Mouse (Mus musculus) limb, embryonic 12.5 days (tissue): ENCODE data around the gene Dnmt1. TPM values are rescaled to one million over a fixed set of nuclear protein-coding genes. Genes with fewer than 3 reads are reported as not detected.

Experiments used
- ATAC-seq: fragments of 200-750 bp; cut with Nextera tagmentation; 2 replicates; pipeline ENCODE4 v1.8.0; 2017; ENCODE audit warnings: low read depth, moderate TSS enrichment; ENCODE audit not compliant: insufficient number of reproducible peaks, insufficient read depth, low FRiP score, low TSS enrichment
- H3K27ac ChIP-seq: fragments of 300-500 bp; sonication (generic); 2 replicates; pipeline ENCODE4 v1.5.1; 2016; ENCODE audit warnings: mild to moderate bottlenecking, moderate library complexity
- H3K27me3 ChIP-seq: fragments of 300-500 bp; sonication (generic); 2 replicates; pipeline ENCODE4 v1.6.1; 2016; ENCODE audit warnings: mild to moderate bottlenecking, moderate library complexity
- H3K36me3 ChIP-seq: fragments of 300-500 bp; sonication (generic); 2 replicates; pipeline ENCODE4 v1.6.1; 2016; ENCODE audit warnings: mild to moderate bottlenecking, moderate library complexity
- H3K4me1 ChIP-seq: fragments of 300-500 bp; sonication (generic); replicated peaks from 2 replicates; pipeline ENCODE4 v1.6.1; 2016
- H3K4me2 ChIP-seq: fragments of 300-500 bp; sonication (generic); 2 replicates; pipeline ENCODE4 v1.6.1; 2016; ENCODE audit warnings: mild to moderate bottlenecking, moderate library complexity
- H3K4me3 ChIP-seq: fragments of 300-500 bp; sonication (generic); replicated peaks from 2 replicates; pipeline ENCODE4 v1.5.1; 2016; ENCODE audit warnings: mild to moderate bottlenecking
- H3K9ac ChIP-seq: fragments of 300-500 bp; sonication (generic); replicated peaks from 2 replicates; pipeline ENCODE4 v1.6.1; 2016; ENCODE audit warnings: mild to moderate bottlenecking, moderate library complexity
- H3K9me3 ChIP-seq: fragments of 300-500 bp; sonication (generic); 2 replicates; pipeline ENCODE4 v1.6.1; 2016; ENCODE audit warnings: mild to moderate bottlenecking, moderate library complexity
- WGBS: fragments of 180-500 bp; shearing (Covaris S2); methylation state at CpG from one replicate; pipeline ENCODE4 v1.1.7; 2016; 5-methylcytosine and 5-hydroxymethylcytosine counted together
- polyA plus RNA-seq: library from polyadenylated mRNA; unstranded; fragments of >200 nt; fragmentation: Nextera tagmentation; extraction: Ambion mirVana; gene quantifications from 2 replicates; pipeline ENCODE4 v1.2.1, GENCODE M21; 2016

Dnmt1 gene
- polyA plus RNA-seq, 1 experiment from 2014 or later, result 135 TPM

DNA sequence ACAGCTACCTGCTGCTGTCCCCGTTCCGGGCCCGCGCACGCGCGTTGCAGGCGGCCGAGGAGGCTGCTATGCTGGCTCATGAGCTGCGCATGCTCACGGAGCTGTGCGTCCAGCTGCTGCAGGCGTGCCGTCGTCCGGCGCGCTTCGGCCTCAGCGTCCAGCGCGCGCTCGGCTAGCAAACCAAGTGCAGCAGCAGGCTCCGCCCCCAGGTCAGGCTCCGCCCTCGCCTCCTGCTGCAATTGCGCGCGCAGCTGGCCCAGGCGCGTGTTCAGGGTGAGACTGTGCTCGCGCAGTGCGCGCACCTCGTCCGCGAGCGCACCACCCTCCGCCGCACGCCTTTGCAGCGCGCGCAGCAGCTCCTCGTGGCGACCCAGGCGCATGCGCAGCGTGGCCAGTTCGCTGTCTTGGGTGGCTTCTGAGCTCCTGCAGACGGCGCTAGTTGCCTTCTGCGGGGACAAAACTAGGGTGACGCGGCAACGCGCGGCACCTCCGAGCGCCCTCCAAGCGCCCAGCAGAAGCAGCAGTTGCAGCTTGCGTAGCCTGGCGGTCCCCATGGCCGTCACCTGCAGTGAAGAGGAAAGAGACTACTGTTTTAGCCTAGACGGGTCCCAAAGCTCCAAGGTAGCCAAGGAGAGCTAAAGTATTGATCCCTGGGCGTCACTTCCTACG is 81.5 kb downstream of the Dnmt1 start:
- under 1% methylated on average over 68 of the region's 69 CpGs for WGBS
- peak; percentile 94 for ATAC-seq

DNA sequence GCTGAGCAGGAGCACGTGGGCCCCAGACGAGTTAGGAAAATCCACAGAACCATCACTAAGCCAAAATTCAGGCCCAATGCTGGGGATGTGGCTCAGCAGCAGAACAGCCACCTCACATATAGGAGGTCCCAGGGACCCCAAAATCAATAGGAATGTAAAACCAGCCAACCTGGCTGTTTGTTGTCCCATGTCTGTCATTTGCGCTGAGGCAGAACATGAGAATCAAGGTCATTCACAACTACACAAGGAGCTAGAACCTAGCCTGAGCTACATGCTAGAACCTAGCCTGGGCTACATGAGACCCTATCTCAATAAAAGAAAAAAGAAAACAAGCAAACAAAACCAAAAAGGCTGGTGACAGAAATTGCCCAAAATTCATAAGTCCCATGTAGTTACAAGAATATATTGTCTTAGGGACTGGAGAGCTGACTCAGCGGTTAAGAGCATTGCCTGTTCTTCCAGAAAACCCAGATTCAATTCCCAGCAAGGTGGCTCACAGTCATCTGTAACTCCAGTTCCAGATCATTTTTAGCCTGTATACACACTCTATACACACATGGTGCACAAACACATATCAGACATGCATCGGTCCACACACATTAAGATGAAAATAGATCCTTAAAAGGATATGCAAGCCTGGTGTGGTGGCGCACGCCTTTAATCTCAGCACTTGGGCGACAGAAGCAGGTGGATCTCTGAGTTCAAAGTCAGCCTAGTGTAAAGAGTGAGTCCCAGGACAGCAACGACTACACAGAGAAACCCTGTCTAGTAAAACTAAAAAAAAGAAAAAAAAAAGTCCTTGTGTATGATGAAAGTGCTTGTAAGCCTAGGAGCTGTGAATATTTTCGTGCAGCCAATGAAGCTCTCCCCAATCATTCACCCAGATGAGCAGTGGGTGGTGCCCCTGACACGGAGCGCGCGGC is 82.3 kb downstream of the Dnmt1 start:
- Histone ChIP-seq H3K9ac (no peak overlapping the region; the same call in 1 of the 2 replicates), H3K4me3 (peak overlapping the region; percentile 44), H3K9me3 (no peaks in the 10 kb centered on the region), H3K4me1 (0 out of 2 replicates have a peak, but pooled peaks cover 3% of the 10 kb centered on the region), H3K4me2 (peak overlapping the region; percentile 63), H3K27me3 (peaks cover 4% of the 10 kb centered on the region), H3K27ac (peak overlapping the region; percentile 29; the same call in 1 of the 2 replicates), H3K36me3 (no peaks in the 10 kb centered on the region)
- ATAC-seq, result no peak; the same call in none of the 2 replicates
- WGBS, result 36% methylated on average over 14 of the region's 14 CpGs

More for the DNA sequence above, 81.5 kb downstream of the Dnmt1 start:
- Histone ChIP-seq H3K4me1 (0 out of 2 replicates have a peak, but pooled peaks cover 3% of the 10 kb centered on the region), H3K27ac (peak overlapping the region; percentile 92), H3K27me3 (peaks cover under 1% of the 10 kb centered on the region; the same call in 1 of the 2 replicates), H3K36me3 (no peaks in the 10 kb centered on the region), H3K4me3 (peak overlapping the region; percentile 44), H3K9ac (peak overlapping the region; percentile 74), H3K9me3 (no peaks in the 10 kb centered on the region), H3K4me2 (peak overlapping the region; percentile 63)

DNA sequence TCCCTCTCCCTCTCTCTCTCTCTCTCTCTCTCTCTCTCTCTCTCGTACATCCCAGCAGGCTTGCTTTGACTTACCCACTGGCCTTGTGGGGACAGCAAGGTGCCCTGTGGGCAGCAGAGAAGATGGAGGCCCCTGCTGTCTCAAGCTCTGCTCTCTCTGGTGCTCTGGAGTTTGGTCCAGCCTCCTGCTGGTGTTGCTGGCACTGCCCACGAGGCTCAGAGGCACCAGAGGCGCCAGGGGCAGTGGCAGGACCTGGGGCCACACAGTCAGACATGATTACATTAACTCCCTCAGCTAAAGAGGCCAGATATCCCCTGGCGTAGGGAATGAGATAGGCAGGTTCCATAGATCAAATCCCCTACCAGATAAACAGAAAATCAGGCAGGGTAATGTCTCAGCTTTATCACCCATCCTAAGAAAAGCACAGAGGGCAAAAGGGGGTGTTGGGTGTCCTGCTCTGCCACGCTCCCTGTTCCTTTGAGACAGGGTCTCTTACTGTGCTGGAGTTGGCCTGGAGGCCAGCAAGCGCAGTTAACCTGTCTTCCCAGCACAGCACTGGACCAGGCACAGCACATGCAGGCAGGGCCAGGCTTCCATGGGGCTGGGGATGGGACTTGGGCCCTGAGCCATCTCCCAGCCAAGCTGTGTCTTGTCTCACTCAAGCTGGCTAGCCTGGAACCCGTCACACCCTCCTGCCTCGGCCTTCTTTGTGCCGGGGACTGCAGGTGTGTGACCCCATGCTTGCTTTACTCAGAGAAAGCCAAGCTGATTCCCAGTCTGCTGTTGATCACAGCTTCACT is 83.2 kb downstream of the Dnmt1 start:
- no peak overlapping the region for H3K4me2 ChIP-seq
- ATAC-seq, result no peak
- no peak overlapping the region for H3K4me3 ChIP-seq
- H3K9me3 ChIP-seq, result no peaks in the 10 kb centered on the region
- 0 out of 2 replicates have a peak, but pooled peaks cover 3% of the 10 kb centered on the region for H3K4me1 ChIP-seq
- no peak overlapping the region for H3K27ac ChIP-seq
- H3K27me3 ChIP-seq, result peaks cover 6% of the 10 kb centered on the region
- H3K36me3 ChIP-seq, result no peaks in the 10 kb centered on the region
- WGBS, result 66% methylated on average over 8 of the region's 9 CpGs
- no peak overlapping the region; the same call in 1 of the 2 replicates for H3K9ac ChIP-seq

DNA sequence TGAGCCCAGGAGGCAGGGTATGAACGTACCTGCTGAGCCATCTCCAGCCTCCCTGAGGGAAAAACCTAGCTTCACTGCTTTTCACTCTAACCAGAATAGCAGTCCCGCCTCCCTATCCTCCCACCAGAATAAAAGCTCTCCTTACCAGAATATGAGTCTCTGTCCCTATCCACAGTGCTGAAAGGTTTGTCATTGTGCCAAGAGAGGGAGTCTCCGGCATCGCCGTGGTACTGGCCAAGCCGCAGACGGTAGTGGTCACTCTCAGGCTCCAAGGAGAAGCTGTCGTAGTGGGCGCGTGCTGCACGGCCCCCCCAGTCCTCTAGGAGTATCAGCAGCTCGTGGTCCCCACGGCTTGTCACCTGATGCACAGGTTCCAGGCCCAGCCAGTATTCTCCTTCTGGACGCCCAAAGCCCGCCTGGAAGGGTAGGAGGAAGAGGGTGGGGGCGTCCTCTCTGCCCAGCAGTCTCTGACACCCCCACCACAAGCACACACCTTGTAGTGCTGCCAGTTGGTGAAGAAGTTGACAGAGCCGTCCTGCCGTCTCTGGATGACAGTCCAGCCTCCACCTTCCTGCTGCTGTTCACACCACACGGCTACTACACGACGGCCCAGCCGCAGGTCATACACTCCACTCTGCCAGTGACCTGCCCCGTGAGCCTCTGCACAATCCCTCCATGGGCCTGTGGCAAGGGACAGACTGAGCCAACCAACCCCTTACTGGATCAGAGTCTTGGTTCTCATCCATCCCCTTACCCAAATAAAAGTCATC is 84.5 kb downstream of the Dnmt1 start:
- no peak overlapping the region for H3K4me2 ChIP-seq
- no peaks in the 10 kb centered on the region for H3K36me3 ChIP-seq
- 62% methylated on average over 23 of the region's 23 CpGs for WGBS
- no peaks in the 10 kb centered on the region for H3K9me3 ChIP-seq
- no peak overlapping the region for H3K27ac ChIP-seq
- H3K4me3 ChIP-seq, result no peak overlapping the region
- peaks cover 19% of the 10 kb centered on the region for H3K27me3 ChIP-seq
- 0 out of 2 replicates have a peak, but pooled peaks cover 3% of the 10 kb centered on the region for H3K4me1 ChIP-seq
- 0 out of 2 replicates have a peak overlapping the region, but pooled peaks have one; percentile 18 for H3K9ac ChIP-seq
- ATAC-seq, result no peak

DNA sequence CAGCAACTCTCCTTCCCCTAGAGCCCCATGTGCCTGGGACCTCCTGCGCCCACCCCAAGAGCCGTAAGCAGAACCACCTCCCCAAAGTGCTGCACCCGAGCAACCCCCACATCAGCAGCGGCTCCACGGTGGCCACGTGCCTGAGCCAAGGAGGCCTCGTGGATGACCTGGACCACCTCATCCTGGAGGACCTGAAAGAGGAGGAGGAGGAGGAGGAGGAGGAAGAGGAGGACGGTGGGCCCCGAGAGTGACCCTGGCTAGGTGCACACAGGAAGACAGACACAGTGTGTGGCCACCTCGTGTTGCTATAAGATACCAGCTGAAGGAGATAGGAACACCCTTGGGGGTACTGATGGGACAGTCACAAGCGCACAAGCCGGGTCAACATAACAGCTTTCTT is 86.2 kb downstream of the Dnmt1 start:
- whole genome bisulfite sequencing, result 85% methylated on average over 12 of the region's 12 CpGs
- H3K27ac ChIP-seq, result no peak overlapping the region
- H3K27me3 ChIP-seq, result peaks cover 36% of the 10 kb centered on the region
- H3K36me3 ChIP-seq, result no peaks in the 10 kb centered on the region
- ATAC-seq, result no peak
- H3K4me2 ChIP-seq, result no peak overlapping the region
- peaks cover 10% of the 10 kb centered on the region; the same call in 1 of the 2 replicates for H3K4me1 ChIP-seq
- H3K9ac ChIP-seq, result no peak overlapping the region
- H3K4me3 ChIP-seq, result no peak overlapping the region
- no peaks in the 10 kb centered on the region for H3K9me3 ChIP-seq

DNA sequence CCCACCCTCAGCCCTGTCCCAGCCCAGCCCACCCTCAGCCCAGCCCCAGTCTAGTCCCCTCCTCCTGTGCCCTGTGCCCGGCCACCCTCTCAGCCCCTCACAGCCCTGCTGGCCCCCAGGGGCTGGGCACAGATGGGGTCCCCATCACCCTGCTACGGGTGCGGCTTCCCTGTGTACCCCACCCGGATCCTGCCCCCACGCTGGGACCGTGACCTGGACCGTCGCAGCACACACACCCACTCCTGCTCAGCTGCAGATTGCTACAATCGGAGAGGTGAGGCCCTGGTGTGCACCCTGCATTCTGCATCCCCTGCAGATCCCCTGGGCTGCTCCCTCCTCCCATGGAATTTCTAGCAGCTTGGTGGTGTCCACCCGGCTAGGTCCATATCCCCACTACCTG is 86.7 kb downstream of the Dnmt1 start:
- 87% methylated on average over 10 of the region's 10 CpGs for WGBS
- no peak overlapping the region for H3K27ac ChIP-seq
- H3K4me2 ChIP-seq, result no peak overlapping the region
- H3K36me3 ChIP-seq, result no peaks in the 10 kb centered on the region
- H3K9ac ChIP-seq, result no peak overlapping the region
- peaks cover 12% of the 10 kb centered on the region; the same call in 1 of the 2 replicates for H3K4me1 ChIP-seq
- H3K9me3 ChIP-seq, result no peaks in the 10 kb centered on the region
- H3K27me3 ChIP-seq, result peaks cover 41% of the 10 kb centered on the region
- no peak for ATAC-seq
- no peak overlapping the region for H3K4me3 ChIP-seq

DNA sequence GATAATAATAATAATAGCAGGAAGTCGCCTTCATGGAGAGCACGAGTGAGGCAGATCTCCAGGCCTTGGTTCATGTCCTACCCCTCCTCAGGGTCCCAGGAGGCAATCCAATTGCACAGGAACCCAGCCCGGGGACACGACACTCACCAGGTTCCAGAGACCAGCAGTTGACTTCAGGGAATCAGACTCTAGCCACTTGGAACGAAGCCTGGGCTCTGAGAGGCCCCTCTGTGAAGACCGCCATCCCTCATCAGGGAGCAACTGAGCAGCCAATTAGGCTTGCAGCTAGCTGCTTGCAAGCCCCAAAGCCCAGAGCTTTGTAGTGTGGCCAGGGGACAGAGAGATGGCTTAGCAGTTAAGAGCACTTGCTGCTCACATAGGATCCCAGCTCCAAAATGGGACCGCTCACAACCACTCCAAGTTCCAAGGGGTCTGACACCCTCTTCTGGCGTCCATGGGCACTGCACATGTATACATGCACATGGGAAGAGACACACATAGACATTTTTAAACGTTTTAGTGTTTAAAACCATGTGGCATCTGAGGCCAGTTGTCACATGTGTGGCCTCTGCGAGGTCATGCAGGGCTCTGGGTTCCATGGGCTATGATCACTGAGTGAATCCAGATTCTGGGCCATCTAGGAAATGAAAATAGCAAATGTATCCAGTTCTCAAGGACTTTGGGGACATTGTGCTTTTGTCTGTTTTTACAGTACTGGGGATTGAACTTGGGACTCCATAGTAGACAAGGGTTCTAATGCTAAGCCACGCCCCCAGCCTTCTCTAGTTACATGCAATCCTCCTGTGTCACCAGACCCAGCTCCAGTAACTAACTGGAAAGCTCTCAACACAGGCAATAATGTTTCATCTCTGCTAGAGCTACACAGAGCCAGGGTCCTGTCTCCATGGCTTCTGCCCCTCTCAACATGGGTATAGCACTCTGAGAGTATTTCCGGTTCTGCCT is 89.2 kb downstream of the Dnmt1 start:
- Histone ChIP-seq H3K9ac (no peak overlapping the region), H3K4me2 (no peak overlapping the region), H3K36me3 (no peaks in the 10 kb centered on the region), H3K9me3 (no peaks in the 10 kb centered on the region), H3K4me1 (peaks cover 9% of the 10 kb centered on the region; the same call in 1 of the 2 replicates), H3K4me3 (no peak overlapping the region), H3K27ac (no peak overlapping the region), H3K27me3 (peaks cover 64% of the 10 kb centered on the region)
- WGBS, result 77% methylated on average over 12 of the region's 12 CpGs
- no peak for ATAC-seq

DNA sequence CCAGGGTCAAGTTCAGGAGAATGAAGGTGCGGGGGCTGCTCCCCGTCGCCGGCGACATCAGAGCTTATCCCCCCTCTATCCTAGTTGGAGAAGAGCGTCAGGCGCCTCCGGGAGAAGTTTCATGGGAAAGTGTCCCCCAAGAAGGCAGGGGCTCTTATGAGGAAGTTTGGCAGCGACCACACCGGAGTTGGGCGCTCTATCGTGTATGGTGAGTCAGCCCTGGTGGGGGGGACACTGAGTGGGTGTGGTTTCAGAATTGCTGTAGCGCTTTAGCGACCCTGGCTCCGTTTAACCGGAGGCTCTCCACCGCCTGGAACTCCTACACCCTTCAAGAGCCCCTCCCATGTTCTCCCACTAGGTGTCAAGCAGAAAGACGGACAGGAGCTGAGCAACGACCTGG is 90.4 kb downstream of the Dnmt1 start:
- peaks cover 9% of the 10 kb centered on the region; the same call in 1 of the 2 replicates for H3K4me1 ChIP-seq
- no peak for ATAC-seq
- peak overlapping the region; percentile 55 for H3K4me2 ChIP-seq
- no peaks in the 10 kb centered on the region for H3K9me3 ChIP-seq
- H3K9ac ChIP-seq, result peak overlapping the region; percentile 55; the same call in 1 of the 2 replicates
- no peaks in the 10 kb centered on the region for H3K36me3 ChIP-seq
- peaks cover 68% of the 10 kb centered on the region for H3K27me3 ChIP-seq
- WGBS, result 5% methylated on average over 19 of the region's 19 CpGs
- H3K4me3 ChIP-seq, result peak overlapping the region; percentile 41
- no peak overlapping the region for H3K27ac ChIP-seq

DNA sequence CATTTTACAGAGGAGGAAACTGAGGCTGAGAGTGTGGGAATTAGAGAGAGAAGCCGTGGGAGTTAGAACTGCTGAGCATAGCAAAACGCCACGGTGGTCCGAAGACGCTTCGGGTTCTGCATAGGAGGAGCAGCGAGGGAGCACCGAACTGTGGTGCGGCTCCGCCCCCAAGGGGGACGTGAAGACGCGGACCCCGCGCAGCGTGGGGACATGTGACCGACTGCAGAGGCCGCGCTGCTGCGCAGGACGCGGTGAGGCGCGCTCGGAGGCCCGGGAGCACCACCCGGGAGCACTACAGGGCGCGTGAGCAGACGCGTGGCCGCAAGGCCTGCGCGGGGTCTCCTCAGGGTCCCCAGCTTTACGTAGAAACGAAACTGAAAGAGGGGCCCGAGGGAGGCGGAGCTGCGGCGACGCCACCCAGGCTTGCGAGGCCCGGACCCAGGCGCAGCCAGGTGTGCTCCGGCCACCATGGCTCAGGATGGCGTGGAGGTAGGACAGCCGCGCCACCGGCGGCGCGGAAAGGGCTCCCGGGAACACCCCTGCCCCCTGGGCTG is 91.2 kb downstream of the Dnmt1 start, which contains the start of gene A230050P20Rik:
TSS of gene A230050P20Rik (plus strand) at position 195 of the 554 bp plus-strand sequence.
- H3K4me3 ChIP-seq, result peak within 1 kb of the TSS; percentile 41
- H3K36me3 ChIP-seq, result no peaks in the 10 kb centered on the region
- 6% methylated on average over 53 of the region's 53 CpGs for WGBS
- H3K9me3 ChIP-seq, result no peaks in the 10 kb centered on the region
- H3K27ac ChIP-seq, result no peak within 1 kb of the TSS
- peaks cover 9% of the 10 kb centered on the region; the same call in 1 of the 2 replicates for H3K4me1 ChIP-seq
- H3K4me2 ChIP-seq, result peak within 1 kb of the TSS; percentile 55
- H3K9ac ChIP-seq, result peak within 1 kb of the TSS; percentile 55
- no peak for ATAC-seq
- H3K27me3 ChIP-seq, result peaks cover 68% of the 10 kb centered on the region
